Mouse (Mus musculus): ENCODE data around the gene Slc25a29. TPM values are rescaled to one million over a fixed set of nuclear protein-coding genes. Genes with fewer than 3 reads are reported as not detected.
A peak's percentile ranks its signal among the peaks of the same experiment; 100 is the strongest.
"Not testable (repeated sequence)": the region's sequence is repeated elsewhere in the genome, so short reads cannot be mapped to it uniquely, and the experiment has no call there.

Slc25a29 gene
- total RNA-seq (2022), result 10 to 100 TPM; 13.1 to 16.9 (median 14.1) TPM

- peak; percentile 95 for DNase-seq (ENCODE audit: low spot score)
Measured at GRCm38 (mm10) chr12:108835840-108836409, at the start of gene Slc25a29, which contains the start of gene Slc25a47. Slc25a29 (minus strand) TSS chr12:108835883. Slc25a47 (plus strand) TSS chr12:108836046.

GRCm38 (mm10) chr12:108882776-108883175, 47.1 kb upstream of the Slc25a29 start:
- no peak for DNase-seq (ENCODE audit: low spot score)

GRCm38 (mm10) chr12:108881192-108881591, 45.5 kb upstream of the Slc25a29 start:
- DNase-seq (ENCODE audit: low spot score), result no peak

DNA sequence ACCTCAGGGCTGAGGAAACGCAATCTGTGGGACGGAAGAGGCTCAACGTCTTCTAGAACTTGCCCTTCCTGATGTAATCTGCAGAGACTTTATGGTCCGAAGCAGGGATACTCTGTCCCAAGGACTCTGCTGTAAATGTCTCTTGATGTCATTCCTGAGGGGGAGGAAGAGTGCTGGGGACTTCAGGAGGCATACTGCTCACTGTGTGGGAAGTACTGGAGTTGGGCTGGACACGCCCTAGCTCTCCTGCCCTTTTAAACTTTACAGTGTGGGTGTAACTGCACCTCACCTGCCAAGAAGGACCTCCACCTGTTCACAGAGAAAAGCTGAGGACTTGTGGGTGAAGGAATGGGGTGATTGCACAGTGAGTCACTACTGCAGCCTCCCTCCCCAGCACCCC, 44.9 kb upstream of the Slc25a29 start:
- DNase-seq (ENCODE audit: low spot score), result no peak

GRCm38 (mm10) chr12:108879138-108879537, 43.5 kb upstream of the Slc25a29 start:
- no peak for DNase-seq (ENCODE audit: low spot score)

- DNase-seq (ENCODE audit: low spot score), result no peak
Measured at GRCm38 (mm10) chr12:108873122-108873521, 37.4 kb upstream of the Slc25a29 start.

DNA sequence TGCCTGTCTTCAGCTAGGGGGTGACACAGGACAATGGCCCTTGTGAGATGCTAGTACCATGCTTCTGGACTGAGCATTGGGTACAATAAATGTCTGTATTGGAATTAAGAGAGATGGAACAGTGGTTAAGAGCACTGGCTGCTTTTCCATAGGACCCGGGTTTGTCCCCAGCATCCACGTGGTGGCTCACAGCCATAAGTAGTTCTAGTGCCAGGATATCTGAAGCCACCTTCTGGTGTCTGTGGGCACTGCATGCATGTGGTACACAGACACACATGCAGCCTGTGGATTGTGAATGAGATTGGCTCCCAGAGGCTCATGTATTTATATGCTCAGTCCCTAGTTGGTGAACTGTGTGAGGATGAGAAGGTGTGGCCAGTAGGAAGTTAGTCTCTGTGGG, 33.9 kb upstream of the Slc25a29 start:
- no peak for DNase-seq (ENCODE audit: low spot score)

DNA sequence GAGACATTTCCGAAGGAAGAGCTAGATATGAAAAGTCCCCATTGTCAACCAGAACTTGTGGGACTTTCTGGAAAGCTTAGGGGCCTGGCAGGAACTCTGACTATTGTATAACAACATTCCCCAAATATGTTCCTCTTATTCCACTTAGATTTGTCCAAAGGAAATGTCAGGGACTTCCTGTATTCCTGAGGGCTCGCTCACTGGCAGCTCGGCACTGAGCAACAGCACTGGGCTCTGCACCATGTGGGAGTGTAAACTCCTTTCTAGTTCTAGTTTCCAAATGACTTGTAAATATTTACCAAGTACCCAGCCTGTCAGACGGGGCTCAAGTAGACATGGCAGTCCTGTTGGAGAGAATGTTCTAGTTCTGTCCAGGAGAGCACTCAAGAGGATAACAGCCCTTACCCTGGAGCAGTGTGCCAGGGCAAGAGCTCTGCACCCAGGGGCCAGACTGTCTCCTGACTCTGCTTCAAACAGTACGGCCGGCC, 29.4 kb upstream of the Slc25a29 start:
- peak; percentile 24 for DNase-seq (ENCODE audit: low spot score)

GRCm38 (mm10) chr12:108858486-108858885, 22.8 kb upstream of the Slc25a29 start:
- no peak for DNase-seq (ENCODE audit: low spot score)

GRCm38 (mm10) chr12:108857589-108858184, 22.0 kb upstream of the Slc25a29 start:
- DNase-seq (ENCODE audit: low spot score), result peak; percentile 29

DNA sequence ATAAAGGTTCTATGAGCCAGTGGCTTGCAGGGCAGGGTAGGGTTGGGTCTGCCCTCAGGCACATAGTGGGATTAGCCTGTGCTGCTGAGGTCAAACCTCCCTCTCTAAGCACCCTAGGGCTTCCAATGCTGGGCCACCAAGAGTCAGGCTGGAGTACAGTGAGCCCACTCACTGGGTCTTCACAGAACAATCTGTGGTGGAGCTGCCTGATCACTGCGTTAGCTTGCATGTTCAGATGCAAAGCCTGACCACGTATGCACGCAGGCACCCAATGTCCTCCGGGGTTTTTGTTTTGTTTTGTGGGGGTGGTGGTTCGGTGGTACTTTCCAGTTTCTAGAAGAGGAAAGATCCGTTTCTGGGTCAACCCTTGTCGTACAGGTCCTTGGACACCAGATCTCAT, 21.4 kb upstream of the Slc25a29 start:
- DNase-seq (ENCODE audit: low spot score), result no peak

DNA sequence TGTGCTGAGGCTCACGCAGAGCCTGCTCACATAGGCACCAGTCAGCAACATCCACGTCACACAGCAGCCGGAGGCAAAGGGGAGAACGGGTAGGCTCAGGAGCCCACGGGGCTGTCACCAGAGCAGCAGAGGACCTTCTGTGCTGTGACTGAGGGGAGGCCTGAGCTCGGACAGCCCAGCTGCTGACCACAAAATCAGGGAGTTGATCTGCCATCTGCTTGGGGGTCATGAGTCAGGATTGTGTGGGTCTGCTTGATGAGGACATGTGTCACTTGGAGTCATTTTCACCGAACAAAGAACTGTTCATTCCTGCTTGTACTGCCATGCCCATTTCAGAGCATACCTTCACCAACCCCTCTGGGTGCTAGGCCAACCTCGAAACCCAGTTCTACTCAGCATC, 20.5 kb upstream of the Slc25a29 start:
- no peak for DNase-seq (ENCODE audit: low spot score)

DNA sequence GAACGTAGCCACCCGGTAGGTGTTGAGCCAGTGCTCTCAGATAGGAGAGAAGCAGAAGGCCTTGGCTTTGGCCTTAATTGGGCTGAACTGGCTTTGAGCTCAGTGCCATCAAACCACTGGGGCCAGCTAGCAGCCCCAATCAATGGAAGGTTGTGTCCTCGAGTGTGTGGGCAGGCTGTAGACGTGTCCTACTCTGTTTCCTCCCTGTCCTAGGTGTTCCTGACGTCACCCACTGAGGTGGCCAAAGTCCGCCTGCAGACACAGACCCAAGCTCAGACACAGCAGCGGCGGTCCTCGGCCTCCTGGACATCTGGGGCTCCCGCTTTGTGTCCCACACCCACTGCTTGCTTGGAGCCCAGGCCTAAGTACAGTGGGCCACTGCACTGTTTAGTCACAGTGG, 19.4 kb upstream of the Slc25a29 start:
- no peak for DNase-seq (ENCODE audit: low spot score)

- DNase-seq (ENCODE audit: low spot score), result no peak
Measured at GRCm38 (mm10) chr12:108852822-108853221, 17.1 kb upstream of the Slc25a29 start.

- no peak for DNase-seq (ENCODE audit: low spot score)
Measured at GRCm38 (mm10) chr12:108850886-108851285, 15.2 kb upstream of the Slc25a29 start.

DNA sequence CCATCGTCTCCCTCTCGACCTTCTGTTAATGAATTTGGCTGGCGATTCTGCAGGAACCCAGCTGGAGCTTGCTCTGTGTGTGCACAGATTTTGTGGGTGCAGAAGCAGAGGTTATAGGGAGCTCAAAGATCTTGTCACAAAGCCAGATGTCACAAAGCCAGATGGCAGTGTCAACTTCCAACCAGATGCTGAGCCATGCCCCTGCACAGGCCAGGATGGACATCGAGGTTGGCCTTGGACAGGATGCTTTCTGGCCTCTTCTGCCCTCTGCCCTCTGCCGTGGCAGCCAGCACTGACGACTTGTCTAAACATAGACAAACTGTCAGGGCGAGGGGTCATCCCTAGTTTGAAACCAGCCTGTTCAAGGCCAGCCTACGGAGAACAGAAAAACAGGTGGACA, 14.4 kb upstream of the Slc25a29 start:
- DNase-seq (ENCODE audit: low spot score), result no peak

- DNase-seq (ENCODE audit: low spot score), result no peak
Measured at GRCm38 (mm10) chr12:108849488-108850022, 13.9 kb upstream of the Slc25a29 start.

DNA sequence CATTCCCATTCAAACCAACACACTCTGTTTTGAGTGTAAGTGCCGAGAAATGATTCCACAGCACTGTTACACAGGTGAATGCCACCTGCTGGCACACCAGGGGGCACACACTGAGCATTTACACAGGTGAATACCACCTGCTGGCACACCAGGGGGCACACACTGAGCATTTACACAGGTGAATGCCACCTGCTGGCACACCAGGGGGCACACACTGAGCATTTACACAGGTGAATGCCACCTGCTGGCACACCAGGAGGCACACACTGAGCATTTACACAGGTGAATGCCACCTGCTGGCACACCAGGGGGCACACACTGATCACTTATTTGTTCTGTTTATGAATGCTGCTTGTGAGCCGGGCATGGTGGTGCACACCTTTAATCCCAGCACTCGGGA, 12.3 kb upstream of the Slc25a29 start:
- not testable (repeated sequence) for DNase-seq (ENCODE audit: low spot score)

DNA sequence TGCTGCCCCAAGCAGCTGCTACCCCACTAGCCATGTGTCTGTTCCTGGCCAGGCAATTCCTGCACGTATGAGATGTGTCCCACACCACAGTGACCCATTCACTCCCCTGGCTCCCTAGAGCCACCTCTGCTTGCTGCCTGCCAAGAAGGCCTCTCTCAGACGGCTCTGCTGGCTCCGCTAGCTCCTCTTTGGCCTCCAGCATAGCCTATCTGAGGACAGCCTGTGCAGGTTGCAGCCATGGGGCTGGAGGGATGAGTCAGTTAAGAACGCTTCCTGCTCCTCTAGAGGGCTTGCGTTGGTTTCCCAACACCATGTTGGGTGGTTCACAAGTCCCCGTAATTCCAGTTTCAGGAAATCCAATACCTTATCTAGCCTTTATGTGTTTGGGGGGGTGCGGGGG, 7.0 kb upstream of the Slc25a29 start:
- no peak for DNase-seq (ENCODE audit: low spot score)

DNA sequence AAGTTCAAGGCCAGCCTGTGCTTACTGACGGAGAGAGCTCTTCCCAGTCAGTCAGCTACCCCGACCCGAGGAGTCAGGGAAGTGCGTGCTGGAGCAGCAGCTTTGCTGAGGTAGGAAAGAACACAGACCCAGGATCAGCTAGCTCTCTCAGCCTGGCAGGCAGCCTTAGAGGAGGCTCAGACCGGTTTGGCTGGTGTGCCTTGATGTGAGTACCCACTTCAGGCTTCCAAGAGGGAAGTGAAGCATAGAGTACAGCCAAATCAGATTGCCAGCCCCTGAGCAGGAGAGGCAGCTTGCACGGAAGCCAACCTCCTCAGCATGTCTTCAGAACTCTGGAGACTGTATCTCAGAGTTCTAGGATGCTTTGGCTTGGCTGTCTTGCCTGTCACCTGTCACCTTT, 5.5 kb upstream of the Slc25a29 start:
- DNase-seq (ENCODE audit: low spot score), result no peak

DNA sequence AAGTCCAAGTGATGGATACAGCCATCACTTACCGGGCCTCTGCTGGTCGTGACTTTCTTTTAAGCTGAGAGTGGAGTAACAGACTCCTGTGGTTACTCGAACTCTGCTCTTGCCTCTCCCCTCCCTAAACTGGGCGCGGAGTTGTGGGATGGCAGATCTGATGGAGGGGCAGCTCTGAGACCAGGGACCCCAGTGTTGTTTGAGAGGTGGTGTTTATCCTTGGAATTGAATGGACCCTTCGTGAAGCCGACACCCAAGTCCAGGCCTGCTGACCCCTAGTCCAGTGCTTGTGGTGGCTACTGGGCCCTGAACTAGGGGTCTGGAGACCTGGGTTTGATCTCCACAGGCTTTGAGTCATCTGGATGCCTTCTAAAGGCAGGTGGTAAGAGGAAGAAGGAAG, 1.0 kb upstream of the Slc25a29 start:
- no peak for DNase-seq (ENCODE audit: low spot score)

GRCm38 (mm10) chr12:108835208-108835839, 359 bp downstream of the Slc25a29 start:
- DNase-seq (ENCODE audit: low spot score), result no peak

DNA sequence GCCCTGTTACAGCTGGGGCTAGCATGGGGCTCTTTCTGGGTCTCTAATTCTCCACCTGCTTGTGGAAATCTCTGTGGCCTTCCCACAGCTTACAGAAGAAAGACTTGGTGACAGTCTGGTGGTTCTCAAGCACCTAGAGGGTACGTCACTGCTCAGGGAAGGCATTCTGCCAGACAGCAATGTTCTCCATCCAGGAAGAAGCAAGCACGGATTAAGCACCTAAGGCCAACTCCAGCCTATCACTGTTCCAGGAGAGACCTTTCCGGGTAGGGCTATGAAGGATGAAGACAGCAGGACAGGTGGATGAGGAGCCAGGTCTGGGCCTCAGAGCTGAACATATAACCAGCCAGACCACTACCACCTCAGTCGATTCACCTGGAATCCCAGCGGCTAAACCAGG, 897 bp downstream of the Slc25a29 start:
- DNase-seq (ENCODE audit: low spot score), result no peak

All from heart, adult 8-10 months (tissue).